Mouse (Mus musculus) stomach, embryonic 14.5 days (tissue): Measurements from ENCODE around the gene Olfr60. TPM values are rescaled to one million over a fixed set of nuclear protein-coding genes. Genes with fewer than 3 reads are reported as not detected.

ENCODE experiments used
- ATAC-seq: fragments of 200-750 bp; cut with Nextera tagmentation; 2 replicates; pipeline ENCODE4 v1.8.0; 2017; ENCODE audit warnings: low read depth, moderate TSS enrichment; ENCODE audit not compliant: insufficient number of reproducible peaks, insufficient read depth, low FRiP score
- H3K27ac ChIP-seq: fragments of 300-500 bp; sonication (generic); 2 replicates; pipeline ENCODE4 v1.5.1; 2014; ENCODE audit warnings: mild to moderate bottlenecking, low read length, moderate library complexity, mixed read lengths
- H3K27me3 ChIP-seq: fragments of 300-500 bp; sonication (generic); 2 replicates; pipeline ENCODE4 v1.6.1; 2014; ENCODE audit warnings: low read length, control low read depth, mixed read lengths; ENCODE audit not compliant: control insufficient read depth, insufficient read depth
- H3K36me3 ChIP-seq: fragments of 300-500 bp; sonication (generic); 2 replicates; pipeline ENCODE4 v1.6.1; 2014; ENCODE audit warnings: mild to moderate bottlenecking, control low read depth, low read length, moderate library complexity, mixed read lengths; ENCODE audit not compliant: control insufficient read depth, insufficient read depth
- H3K4me1 ChIP-seq: fragments of 300-500 bp; sonication (generic); 2 replicates; pipeline ENCODE4 v1.6.1; 2014; ENCODE audit warnings: low read length, control low read depth, mixed read lengths; ENCODE audit not compliant: control insufficient read depth, insufficient read depth
- H3K4me2 ChIP-seq: fragments of 300-500 bp; sonication (generic); replicated peaks from 2 replicates; pipeline ENCODE4 v1.6.1; 2014; ENCODE audit warnings: low read depth, low read length, control low read depth
- H3K4me3 ChIP-seq: fragments of 300-500 bp; sonication (generic); 2 replicates; pipeline ENCODE4 v1.5.1; 2014; ENCODE audit warnings: low read depth, low read length, control low read depth
- H3K9ac ChIP-seq: fragments of 300-500 bp; sonication (generic); replicated peaks from 2 replicates; pipeline ENCODE4 v1.6.1; 2014; ENCODE audit warnings: low read depth, mild to moderate bottlenecking, control low read depth, low read length, moderate library complexity, mixed read lengths
- H3K9me3 ChIP-seq: fragments of 300-500 bp; sonication (generic); 2 replicates; pipeline ENCODE4 v1.6.1; 2016; ENCODE audit warnings: low read depth, low read length, control low read depth; ENCODE audit not compliant: control insufficient read depth
- WGBS: fragments of 180-500 bp; shearing (Covaris S2); extraction: QIAGEN DNeasy Blood & Tissue Kit; methylation state at CpG from one replicate; pipeline ENCODE4 v1.1.7; 2014; 5-methylcytosine and 5-hydroxymethylcytosine counted together
- polyA plus RNA-seq: library from polyadenylated mRNA; unstranded; fragments of >200 nt; fragmentation: Nextera tagmentation; extraction: Ambion mirVana; gene quantifications from 2 replicates; pipeline ENCODE4 v1.2.1, GENCODE M21; 2014

The Olfr60 gene
- polyA plus RNA-seq: not detected in 2 replicates

- WGBS: 65% methylated on average over 3 of the region's 3 CpGs
- H3K27ac ChIP-seq: no peak within 1 kb of the TSS
- H3K4me3 ChIP-seq: no peak within 1 kb of the TSS
- H3K27me3 ChIP-seq: no peaks in the 10 kb centered on the region
- H3K36me3 ChIP-seq: no peaks in the 10 kb centered on the region
- H3K4me2 ChIP-seq: no peak within 1 kb of the TSS
- no peak within 1 kb of the TSS for H3K9ac ChIP-seq
- H3K9me3 ChIP-seq: no peaks in the 10 kb centered on the region
- H3K4me1 ChIP-seq: no peaks in the 10 kb centered on the region
- ATAC-seq: no peak
These were observed at the start of gene Olfr60 for GRCm38 (mm10) chr7:140361571-140361970. Olfr60 (minus strand) TSS chr7:140361671.

GRCm38 (mm10) chr7:140402818-140403217 lies 41.3 kb upstream of the Olfr60 start, which contains the start of gene Olfr531:
Olfr531 (minus strand) TSS chr7:140402918.
- no peaks in the 10 kb centered on the region for H3K9me3 ChIP-seq
- 87% methylated on average over 1 of the region's 1 CpGs for WGBS
- no peak within 1 kb of the TSS for H3K4me3 ChIP-seq
- no peaks in the 10 kb centered on the region for H3K27me3 ChIP-seq
- no peak within 1 kb of the TSS for H3K4me2 ChIP-seq
- H3K36me3 ChIP-seq: no peaks in the 10 kb centered on the region
- ATAC-seq: no peak
- no peak within 1 kb of the TSS for H3K27ac ChIP-seq
- no peak within 1 kb of the TSS for H3K9ac ChIP-seq
- no peaks in the 10 kb centered on the region for H3K4me1 ChIP-seq

DNA sequence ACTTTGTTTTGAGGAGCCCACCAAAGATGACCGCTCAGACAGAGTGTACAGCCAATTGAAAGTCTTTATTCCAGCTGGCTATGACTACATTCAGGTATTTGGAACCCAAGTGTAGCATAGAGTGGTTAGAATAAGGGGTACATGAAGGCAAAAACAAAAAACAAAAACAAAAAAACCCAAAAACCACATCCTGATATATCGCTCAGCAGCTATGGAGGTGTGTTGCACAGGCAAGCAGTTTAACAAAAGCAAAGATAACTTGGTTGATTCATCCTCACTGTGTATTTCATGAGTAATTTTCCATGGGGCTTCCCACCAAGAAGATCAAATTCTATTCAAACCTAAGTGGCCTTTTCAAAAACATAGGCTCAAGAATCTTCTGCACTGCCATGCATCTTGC lies 15.4 kb upstream of the Olfr60 start:
- no peak overlapping the region for H3K27ac ChIP-seq
- 93% methylated on average over 2 of the region's 2 CpGs for WGBS
- H3K36me3 ChIP-seq: no peaks in the 10 kb centered on the region
- no peaks in the 10 kb centered on the region for H3K9me3 ChIP-seq
- H3K4me3 ChIP-seq: no peak overlapping the region
- no peaks in the 10 kb centered on the region for H3K27me3 ChIP-seq
- ATAC-seq: no peak
- H3K4me1 ChIP-seq: no peaks in the 10 kb centered on the region
- no peak overlapping the region for H3K4me2 ChIP-seq
- no peak overlapping the region for H3K9ac ChIP-seq

DNA sequence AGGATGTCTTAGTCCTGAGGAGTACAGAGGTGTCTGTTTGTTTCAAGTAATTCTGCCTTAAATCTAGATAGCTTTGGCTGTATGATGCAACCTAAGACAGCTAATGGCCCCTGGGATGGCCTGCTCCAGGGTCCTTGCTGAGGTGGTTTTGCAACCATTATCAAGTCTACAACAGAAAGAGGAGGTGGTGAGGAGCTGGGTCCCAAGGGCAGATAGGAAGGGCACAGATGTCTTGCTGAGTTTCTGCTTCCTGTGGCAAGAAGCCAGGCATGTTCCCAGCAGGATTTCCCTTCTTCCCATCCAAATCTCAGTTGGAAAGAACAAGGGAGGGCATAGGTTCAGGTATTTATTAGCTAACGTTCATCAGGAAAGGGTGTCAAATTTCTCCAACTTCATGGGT lies 14.8 kb upstream of the Olfr60 start, which contains the start of gene Olfr530:
Gene Olfr530, minus strand, starts transcription at position 101 of the 400 bp plus-strand sequence.
- Histone ChIP-seq H3K4me2 (no peak within 1 kb of the TSS), H3K4me1 (no peaks in the 10 kb centered on the region), H3K4me3 (no peak within 1 kb of the TSS), H3K9me3 (no peaks in the 10 kb centered on the region), H3K36me3 (no peaks in the 10 kb centered on the region), H3K27me3 (no peaks in the 10 kb centered on the region), H3K27ac (no peak within 1 kb of the TSS), H3K9ac (no peak within 1 kb of the TSS)
- ATAC-seq: no peak
- WGBS: 41% methylated on average over 1 of the region's 1 CpGs

DNA sequence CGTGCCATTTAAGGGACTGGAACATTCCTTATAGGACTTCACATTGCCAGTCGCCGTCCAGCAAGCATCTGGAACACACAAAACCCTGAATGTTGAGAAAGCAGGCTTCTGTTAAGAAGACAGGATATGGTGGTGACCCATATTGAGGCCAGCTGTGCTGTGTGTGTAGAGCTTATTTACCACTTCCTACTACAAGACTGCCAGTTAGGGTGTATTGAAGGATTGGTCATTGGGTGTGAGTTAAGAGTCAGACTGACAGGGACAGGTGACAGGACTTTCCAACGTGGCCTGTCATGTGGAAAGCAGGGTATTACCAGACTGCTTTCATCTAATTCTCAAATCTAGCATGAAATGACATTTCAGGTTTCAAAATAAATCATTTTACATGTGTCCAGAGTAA lies 12.8 kb upstream of the Olfr60 start:
- Histone ChIP-seq H3K27ac (no peak overlapping the region), H3K4me2 (no peak overlapping the region), H3K9me3 (no peaks in the 10 kb centered on the region), H3K4me1 (no peaks in the 10 kb centered on the region), H3K36me3 (no peaks in the 10 kb centered on the region), H3K27me3 (no peaks in the 10 kb centered on the region), H3K4me3 (no peak overlapping the region), H3K9ac (no peak overlapping the region)
- 78% methylated on average over 4 of the region's 4 CpGs for WGBS
- no peak for ATAC-seq

- no peak for ATAC-seq
- H3K27ac ChIP-seq: no peak within 1 kb of the TSS
- H3K9ac ChIP-seq: no peak within 1 kb of the TSS
- H3K27me3 ChIP-seq: no peaks in the 10 kb centered on the region
- H3K9me3 ChIP-seq: no peaks in the 10 kb centered on the region
- WGBS: 81% methylated on average over 2 of the region's 2 CpGs
- no peaks in the 10 kb centered on the region for H3K36me3 ChIP-seq
- no peaks in the 10 kb centered on the region for H3K4me1 ChIP-seq
- H3K4me2 ChIP-seq: no peak within 1 kb of the TSS
- H3K4me3 ChIP-seq: no peak within 1 kb of the TSS
These were observed 27.8 kb downstream of the Olfr60 start, which contains the start of gene Olfr527 for GRCm38 (mm10) chr7:140333717-140334116. Olfr527 (plus strand) TSS chr7:140334017.

- H3K27me3 ChIP-seq: no peaks in the 10 kb centered on the region
- H3K4me1 ChIP-seq: no peaks in the 10 kb centered on the region
- WGBS: 50% methylated on average over 1 of the region's 1 CpGs
- H3K4me3 ChIP-seq: no peak overlapping the region
- H3K27ac ChIP-seq: no peak overlapping the region
- no peaks in the 10 kb centered on the region for H3K9me3 ChIP-seq
- ATAC-seq: no peak
- no peaks in the 10 kb centered on the region for H3K36me3 ChIP-seq
- H3K4me2 ChIP-seq: no peak overlapping the region
- no peak overlapping the region for H3K9ac ChIP-seq
These were observed 31.6 kb downstream of the Olfr60 start for GRCm38 (mm10) chr7:140329766-140330304.

GRCm38 (mm10) chr7:140321135-140321534 lies 40.3 kb downstream of the Olfr60 start:
- H3K9me3 ChIP-seq: no peaks in the 10 kb centered on the region
- no peak for ATAC-seq
- no peaks in the 10 kb centered on the region for H3K4me1 ChIP-seq
- H3K27ac ChIP-seq: no peak overlapping the region
- no peaks in the 10 kb centered on the region for H3K36me3 ChIP-seq
- no peak overlapping the region for H3K4me2 ChIP-seq
- H3K9ac ChIP-seq: no peak overlapping the region
- H3K27me3 ChIP-seq: no peaks in the 10 kb centered on the region
- no peak overlapping the region for H3K4me3 ChIP-seq

- no peak within 1 kb of the TSS for H3K4me2 ChIP-seq
- 50% methylated on average over 1 of the region's 1 CpGs for WGBS
- H3K27ac ChIP-seq: no peak within 1 kb of the TSS
- ATAC-seq: no peak
- H3K36me3 ChIP-seq: no peaks in the 10 kb centered on the region
- H3K9me3 ChIP-seq: no peaks in the 10 kb centered on the region
- H3K4me3 ChIP-seq: no peak within 1 kb of the TSS
- no peaks in the 10 kb centered on the region for H3K27me3 ChIP-seq
- H3K4me1 ChIP-seq: no peaks in the 10 kb centered on the region
- H3K9ac ChIP-seq: no peak within 1 kb of the TSS
These were observed 40.9 kb downstream of the Olfr60 start, which contains the start of gene Olfr525 for GRCm38 (mm10) chr7:140320558-140320957. Olfr525 (plus strand) TSS chr7:140320858.
